Mouse (Mus musculus) forebrain, postnatal 0 days (tissue): Measurements from ENCODE around the gene Fcgbp. TPM values are rescaled to one million over a fixed set of nuclear protein-coding genes. Genes with fewer than 3 reads are reported as not detected.
A peak's percentile ranks its signal among the peaks of the same experiment; 100 is the strongest.
"Not testable (repeated sequence)": the region's sequence is repeated elsewhere in the genome, so short reads cannot be mapped to it uniquely, and the experiment has no call there.

Experiments used
- ATAC-seq: fragments of 200-750 bp; cut with Nextera tagmentation; 2 replicates; pipeline ENCODE4 v1.8.0; 2017; ENCODE audit warnings: mild to moderate bottlenecking, moderate library complexity
- DNase-seq: peaks from one replicate; pipeline ENCODE4 v3.0.0-alpha.2; 2015
- H3K27ac ChIP-seq: fragments of 300-500 bp; sonication (generic); 2 replicates; pipeline ENCODE4 v1.5.1; 2014; ENCODE audit warnings: low read depth, mild to moderate bottlenecking, antibody characterized with exemption, low read length, moderate library complexity, mixed read lengths
- H3K27me3 ChIP-seq: fragments of 300-500 bp; sonication (generic); 2 replicates; pipeline ENCODE4 v1.6.1; 2014; ENCODE audit warnings: mild to moderate bottlenecking, low read length, mixed read lengths; ENCODE audit not compliant: insufficient read depth
- H3K36me3 ChIP-seq: fragments of 300-500 bp; sonication (generic); 2 replicates; pipeline ENCODE4 v1.6.1; 2014; ENCODE audit warnings: mild to moderate bottlenecking, moderate library complexity; ENCODE audit not compliant: insufficient read depth
- H3K4me1 ChIP-seq: fragments of 300-500 bp; sonication (generic); 2 replicates; pipeline ENCODE4 v1.6.1; 2014; ENCODE audit warnings: antibody characterized with exemption; ENCODE audit not compliant: insufficient read depth
- H3K4me2 ChIP-seq: fragments of 300-500 bp; sonication (generic); 2 replicates; pipeline ENCODE4 v1.6.1; 2014; ENCODE audit warnings: low read depth, mild to moderate bottlenecking, moderate library complexity
- H3K4me3 ChIP-seq: fragments of 300-500 bp; sonication (generic); 2 replicates; pipeline ENCODE4 v1.5.1; 2014; ENCODE audit warnings: low read depth, low read length, mixed read lengths
- H3K9ac ChIP-seq: fragments of 300-500 bp; sonication (generic); 2 replicates; pipeline ENCODE4 v1.6.1; 2014; ENCODE audit warnings: mild to moderate bottlenecking
- H3K9me3 ChIP-seq: fragments of 300-500 bp; sonication (generic); 2 replicates; pipeline ENCODE4 v1.6.1; 2016; ENCODE audit warnings: low read length
- CTCF ChIP-seq: sonication (generic); IDR thresholded peaks from 2 replicates; pipeline ENCODE4 v1.5.1; 2016; ENCODE audit warnings: antibody characterized with exemption, control low read depth, low read depth
- WGBS: fragments of 180-500 bp; shearing (Covaris S2); extraction: QIAGEN DNeasy Blood & Tissue Kit; methylation state at CpG from one replicate; pipeline ENCODE4 v1.1.7; 2014; 5-methylcytosine and 5-hydroxymethylcytosine counted together
- polyA plus RNA-seq: library from polyadenylated mRNA; unstranded; fragments of >200 nt; fragmentation: Nextera tagmentation; extraction: Ambion mirVana; gene quantifications from 2 replicates; pipeline ENCODE4 v1.2.1, GENCODE M21; 2015
- total RNA-seq: library from RNA; depleted of rRNA; stranded (reverse); fragments of >200 nt; gene quantifications from 2 replicates; pipeline ENCODE4 v1.2.3, GENCODE M21; 2014

Gene Fcgbp
- total and polyA plus RNA-seq, 2 experiments from 2014 or later, result 0.45 to 0.57 TPM

- no peak for ATAC-seq
- no peaks in the 10 kb centered on the region for H3K9me3 ChIP-seq
Observed at GRCm38 (mm10) chr7:28068661-28069060, 2.4 kb upstream of the Fcgbp start.

GRCm38 (mm10) chr7:28069546-28070172 is 1.4 kb upstream of the Fcgbp start:
- WGBS, result 44% methylated on average over 3 of the region's 3 CpGs
- no peak for TF ChIP-seq CTCF
- no peak overlapping the region for H3K9ac ChIP-seq

More at GRCm38 (mm10) chr7:28068661-28069060, 2.4 kb upstream of the Fcgbp start:
- H3K9ac ChIP-seq, result no peak overlapping the region
- H3K27me3 ChIP-seq, result no peaks in the 10 kb centered on the region
- H3K4me1 ChIP-seq, result no peaks in the 10 kb centered on the region
- no peaks in the 10 kb centered on the region for H3K36me3 ChIP-seq
- 83% methylated on average over 3 of the region's 3 CpGs for WGBS
- H3K27ac ChIP-seq, result no peak overlapping the region
- no peak for DNase-seq
- TF ChIP-seq CTCF, result no peak
- H3K4me2 ChIP-seq, result no peak overlapping the region
- H3K4me3 ChIP-seq, result no peak overlapping the region

DNA sequence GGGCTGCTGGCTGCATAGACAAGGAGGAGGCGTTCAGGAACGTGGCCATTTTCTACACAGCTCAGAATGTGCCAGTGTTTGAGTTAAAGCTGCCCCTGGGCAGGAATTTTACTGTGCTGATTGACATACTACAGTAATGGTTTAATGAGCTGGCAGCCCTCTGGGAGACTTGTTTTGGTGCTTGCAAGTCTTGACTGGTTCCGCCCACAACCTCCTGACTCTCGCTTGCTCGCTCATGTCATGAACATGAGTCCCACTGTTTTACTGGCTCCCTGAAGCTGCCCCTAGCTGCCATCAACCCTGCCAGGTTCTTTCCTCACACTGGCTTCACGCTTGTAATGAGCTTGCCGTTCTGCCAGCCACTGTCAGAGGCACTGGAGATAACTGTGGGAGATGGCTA is 13.2 kb downstream of the Fcgbp start:
- no peak for DNase-seq
- Histone ChIP-seq H3K9me3 (no peaks in the 10 kb centered on the region), H3K27me3 (no peaks in the 10 kb centered on the region), H3K9ac (no peak overlapping the region), H3K4me3 (no peak overlapping the region), H3K4me1 (no peaks in the 10 kb centered on the region), H3K36me3 (no peaks in the 10 kb centered on the region), H3K4me2 (no peak overlapping the region), H3K27ac (no peak overlapping the region)
- peak; percentile 77 for ATAC-seq
- TF ChIP-seq CTCF, result no peak
- WGBS, result 58% methylated on average over 7 of the region's 7 CpGs

More at GRCm38 (mm10) chr7:28069546-28070172, 1.4 kb upstream of the Fcgbp start:
- H3K36me3 ChIP-seq, result no peaks in the 10 kb centered on the region
- ATAC-seq, result no peak
- no peak overlapping the region for H3K4me2 ChIP-seq
- H3K4me1 ChIP-seq, result no peaks in the 10 kb centered on the region
- no peaks in the 10 kb centered on the region for H3K9me3 ChIP-seq
- no peak for DNase-seq
- H3K27ac ChIP-seq, result no peak overlapping the region
- no peaks in the 10 kb centered on the region for H3K27me3 ChIP-seq
- H3K4me3 ChIP-seq, result no peak overlapping the region

- no peak overlapping the region for H3K9ac ChIP-seq
- no peaks in the 10 kb centered on the region for H3K27me3 ChIP-seq
- ATAC-seq, result no peak
- 84% methylated on average over 16 of the region's 16 CpGs for WGBS
- no peaks in the 10 kb centered on the region for H3K36me3 ChIP-seq
- H3K4me1 ChIP-seq, result no peaks in the 10 kb centered on the region
- H3K9me3 ChIP-seq, result no peaks in the 10 kb centered on the region
- H3K27ac ChIP-seq, result no peak overlapping the region
- no peak overlapping the region for H3K4me2 ChIP-seq
- H3K4me3 ChIP-seq, result no peak overlapping the region
- no peak for DNase-seq
- no peak for TF ChIP-seq CTCF
Observed at GRCm38 (mm10) chr7:28086236-28086635, 15.2 kb downstream of the Fcgbp start.

GRCm38 (mm10) chr7:28093541-28093940 is 22.5 kb downstream of the Fcgbp start:
- DNase-seq, result no peak
- H3K9ac ChIP-seq, result no peak overlapping the region
- no peak overlapping the region for H3K4me3 ChIP-seq

DNA sequence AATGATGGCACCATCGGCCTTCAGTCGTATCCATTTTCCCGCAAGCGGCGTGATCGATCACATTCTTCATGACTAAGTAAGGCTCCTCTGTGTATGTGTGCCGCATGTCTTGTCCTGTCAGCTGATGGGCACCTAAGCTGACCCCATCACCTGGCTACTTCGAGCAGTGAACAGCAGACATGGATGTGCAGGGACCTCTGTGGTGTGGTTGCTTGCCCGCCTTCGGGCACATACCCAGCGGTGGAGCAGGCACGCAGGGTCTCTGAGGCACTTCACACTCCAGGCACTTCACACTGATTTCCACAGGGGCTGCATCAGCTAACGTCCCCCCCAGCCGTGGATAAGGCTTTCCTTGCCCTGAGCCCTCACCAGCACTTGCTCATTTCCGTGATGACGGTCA is 28.1 kb downstream of the Fcgbp start:
- Histone ChIP-seq H3K36me3 (no peaks in the 10 kb centered on the region), H3K9ac (no peak overlapping the region), H3K4me1 (no peaks in the 10 kb centered on the region), H3K27ac (no peak overlapping the region), H3K9me3 (no peaks in the 10 kb centered on the region), H3K4me3 (no peak overlapping the region), H3K4me2 (no peak overlapping the region), H3K27me3 (no peaks in the 10 kb centered on the region)
- DNase-seq (no peak), ATAC-seq (no peak)
- 97% methylated on average over 16 of the region's 16 CpGs for WGBS
- TF ChIP-seq CTCF, result no peak

More at GRCm38 (mm10) chr7:28093541-28093940, 22.5 kb downstream of the Fcgbp start:
- Histone ChIP-seq H3K4me2 (no peak overlapping the region), H3K27me3 (no peaks in the 10 kb centered on the region), H3K9me3 (no peaks in the 10 kb centered on the region), H3K27ac (no peak overlapping the region), H3K4me1 (no peaks in the 10 kb centered on the region), H3K36me3 (no peaks in the 10 kb centered on the region)
- no peak for ATAC-seq
- no peak for TF ChIP-seq CTCF
- WGBS, result 42% methylated on average over 11 of the region's 11 CpGs

DNA sequence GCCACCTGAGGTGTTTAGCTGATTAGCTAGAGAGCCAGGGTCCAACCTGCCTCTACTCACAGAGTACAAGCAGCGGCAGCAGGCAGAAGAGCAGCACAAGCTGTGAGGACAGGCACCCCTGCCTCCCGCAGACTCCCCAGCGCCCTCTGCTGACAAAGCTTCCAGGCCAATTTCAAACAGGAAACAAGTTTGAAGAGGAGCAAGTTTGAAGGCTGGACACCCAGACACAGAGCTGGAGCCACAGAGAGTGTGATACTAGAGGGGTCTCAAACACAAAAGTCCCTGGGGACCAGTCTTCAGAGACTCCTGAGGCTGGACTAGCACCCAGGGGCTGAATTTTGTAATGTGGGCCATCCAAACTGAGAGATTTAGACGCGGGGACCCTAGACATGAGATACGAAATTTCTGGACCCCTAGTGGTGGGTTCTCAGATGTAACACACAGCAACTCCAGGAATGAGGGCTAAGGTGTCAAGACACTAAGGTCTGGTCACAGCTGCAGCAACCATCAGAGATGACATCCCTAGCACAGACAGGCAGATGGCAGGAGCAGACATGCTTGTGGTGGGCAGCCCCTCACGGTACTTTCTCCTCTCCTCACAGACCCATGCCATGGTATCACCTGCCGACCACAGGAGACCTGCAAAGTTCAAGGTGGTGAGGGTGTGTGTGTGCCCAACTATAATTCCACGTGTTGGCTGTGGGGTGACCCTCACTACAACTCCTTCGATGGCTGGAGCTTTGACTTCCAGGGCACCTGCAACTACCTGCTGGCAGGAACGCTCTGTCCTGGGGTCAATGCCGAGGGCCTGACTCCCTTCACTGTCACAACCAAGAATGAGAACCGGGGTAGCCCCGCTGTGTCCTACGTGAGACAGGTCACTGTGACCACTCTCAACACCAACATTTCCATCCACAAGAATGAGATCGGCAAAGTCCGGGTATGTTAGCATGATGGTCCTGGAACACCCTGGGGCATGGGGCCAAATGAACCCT is 29.9 kb downstream of the Fcgbp start:
- ATAC-seq (no peak), DNase-seq (no peak)
- H3K36me3 ChIP-seq, result no peaks in the 10 kb centered on the region
- no peak overlapping the region for H3K27ac ChIP-seq
- H3K9me3 ChIP-seq, result no peaks in the 10 kb centered on the region
- no peaks in the 10 kb centered on the region for H3K4me1 ChIP-seq
- no peak; the same call in 1 of the 2 replicates for TF ChIP-seq CTCF
- 65% methylated on average over 17 of the region's 17 CpGs for WGBS
- H3K27me3 ChIP-seq, result no peaks in the 10 kb centered on the region
- no peak overlapping the region for H3K9ac ChIP-seq
- no peak overlapping the region for H3K4me3 ChIP-seq
- H3K4me2 ChIP-seq, result no peak overlapping the region

- not testable (repeated sequence) for H3K4me2 ChIP-seq, H3K36me3 ChIP-seq, H3K4me3 ChIP-seq, H3K9me3 ChIP-seq, DNase-seq, H3K4me1 ChIP-seq, H3K9ac ChIP-seq, ATAC-seq, H3K27me3 ChIP-seq, H3K27ac ChIP-seq
- 45% methylated on average over 5 of the region's 5 CpGs for WGBS
Observed at GRCm38 (mm10) chr7:28102936-28103335, 31.9 kb downstream of the Fcgbp start.
